Mouse (Mus musculus) 3T3-L1 (cell line): ENCODE results near the gene Olfr1313.
"Not testable (repeated sequence)": the region's sequence is repeated elsewhere in the genome, so short reads cannot be mapped to it uniquely, and the experiment has no call there.

Source experiments
- DNase-seq: peaks from one replicate; pipeline ENCODE4 v3.0.0-alpha.2; 2015; ENCODE audit warnings: low read depth, low spot score

Olfr1313 gene

DNA sequence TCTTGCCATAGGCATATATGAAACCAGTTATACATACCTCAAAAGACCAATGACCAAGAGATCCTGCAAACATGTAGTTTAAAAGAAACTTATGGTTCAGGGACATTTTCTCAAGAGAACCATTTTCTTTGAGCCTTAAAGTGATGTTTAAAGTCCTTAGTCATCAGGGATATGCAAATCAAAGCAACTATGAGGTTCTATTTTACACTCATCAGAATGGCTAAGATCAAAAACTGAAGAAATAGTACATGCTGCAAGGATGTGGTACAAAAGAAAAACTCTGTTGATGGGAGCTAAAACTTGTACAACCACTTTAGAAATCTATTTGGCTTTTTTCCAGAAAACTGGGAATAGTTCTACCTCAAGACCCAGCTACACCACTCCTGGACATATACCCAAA is at the start of gene Olfr1313:
Olfr1313 (minus strand) TSS at position 101 of the 400 bp plus-strand sequence.
- DNase-seq: no peak

- DNase-seq: no peak
Measured at GRCm38 (mm10) chr2:112115340-112115739, 37.7 kb upstream of the Olfr1313 start, which contains the start of gene Olfr1315-ps1. Olfr1315-ps1 (minus strand) TSS chr2:112115440.

- no peak for DNase-seq
Measured at GRCm38 (mm10) chr2:112096681-112097080, 19.0 kb upstream of the Olfr1313 start, which contains the start of gene Olfr1314. Olfr1314 (minus strand) TSS chr2:112096781.

GRCm38 (mm10) chr2:112050138-112050537 is 27.5 kb downstream of the Olfr1313 start, which contains the start of gene Olfr1312:
Olfr1312 (minus strand) TSS chr2:112050238.
- DNase-seq: no peak

- not testable (repeated sequence) for DNase-seq
Measured at GRCm38 (mm10) chr2:112026971-112027370, 50.7 kb downstream of the Olfr1313 start.

- no peak for DNase-seq
Measured at GRCm38 (mm10) chr2:112024312-112024711, 53.3 kb downstream of the Olfr1313 start, which contains the start of gene Olfr1311. Olfr1311 (minus strand) TSS chr2:112024412.
